Mouse (Mus musculus): ENCODE data around the gene Hck. TPM values are rescaled to one million over a fixed set of nuclear protein-coding genes. Genes with fewer than 3 reads are reported as not detected.

Hck gene
- polyA plus RNA-seq (2014; fragmentation: Nextera tagmentation; extraction: Ambion mirVana) = 1.9 and 2.5 TPM in 2 replicates

GRCm38 (mm10) chr2:153108313-153109264, at the start of gene Hck:
TSS of gene Hck (plus strand) at chr2:153108468.
- Histone ChIP-seq H3K4me3 (ENCODE audit: control insufficient read depth in 1 of 2, insufficient read depth in 1 of 2, low read depth in 1 of 2, low read length in 2 of 2) (peak within 1 kb of the TSS; percentile 36 to 46), H3K9me3 (ENCODE audit: control insufficient read depth, low read length) (no peaks in the 10 kb centered on the region), H3K9ac (ENCODE audit: low read length) (peak within 1 kb of the TSS; percentile 46; the same call in 1 of the 2 replicates), H3K27ac (replicated peaks in 1 of 2; ENCODE audit: control insufficient read depth in 1 of 2, insufficient read depth in 1 of 2, low read depth in 2 of 2, low read length in 2 of 2) (no peak within 1 kb of the TSS), H3K4me2 (ENCODE audit: low read length) (peak within 1 kb of the TSS; percentile 75), H3K4me1 (ENCODE audit: control insufficient read depth in 2 of 2, insufficient read depth in 2 of 2, low read length in 2 of 2) (peaks cover 0 to 6% of the 10 kb centered on the region in 2 experiments; a peak in 2 of 4 replicates), H3K36me3 (ENCODE audit: control insufficient read depth, insufficient read depth, low read length) (no peaks in the 10 kb centered on the region), H3K27me3 (ENCODE audit: control insufficient read depth, insufficient read depth, low read length) (peaks cover 52% of the 10 kb centered on the region)
- ATAC-seq (ENCODE audit: insufficient number of reproducible peaks, insufficient read depth, low FRiP score, low read depth) = no peak; the same call in 1 of the 2 replicates
- 3% methylated on average over 52 of the region's 52 CpGs for WGBS

DNA sequence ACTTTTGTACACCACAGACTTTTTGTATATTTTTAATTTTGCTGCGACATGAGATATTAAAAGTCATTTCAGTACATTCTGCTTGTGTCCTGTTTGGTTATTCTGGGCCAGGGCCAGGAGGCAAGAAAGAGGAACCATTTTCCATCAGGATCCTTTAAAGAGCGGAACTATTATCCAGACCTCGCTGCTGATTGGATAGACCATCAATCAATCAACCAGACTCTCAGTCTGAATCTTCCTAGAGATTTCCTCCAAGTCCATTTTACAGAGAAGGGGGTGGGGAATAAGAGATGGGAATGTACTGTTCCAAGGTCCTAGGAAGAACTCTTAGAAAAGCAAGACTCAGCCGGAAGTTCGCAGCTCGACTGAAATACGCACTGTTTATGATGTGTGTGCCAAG, 48.1 kb upstream of the Hck start:
- H3K4me3 ChIP-seq (ENCODE audit: control insufficient read depth in 1 of 2, insufficient read depth in 1 of 2, low read depth in 1 of 2, low read length in 2 of 2) = no peak overlapping the region
- no peak for ATAC-seq (ENCODE audit: insufficient number of reproducible peaks, insufficient read depth, low FRiP score, low read depth)
- H3K9ac ChIP-seq (ENCODE audit: low read length) = no peak overlapping the region
- no peak overlapping the region for H3K4me2 ChIP-seq (ENCODE audit: low read length)
- H3K27me3 ChIP-seq (ENCODE audit: control insufficient read depth, insufficient read depth, low read length) = 0 out of 2 replicates have a peak, but pooled peaks cover 7% of the 10 kb centered on the region
- WGBS = 79% methylated on average over 7 of the region's 7 CpGs
- H3K9me3 ChIP-seq (ENCODE audit: control insufficient read depth, low read length) = no peaks in the 10 kb centered on the region
- H3K27ac ChIP-seq (replicated peaks in 1 of 2; ENCODE audit: control insufficient read depth in 1 of 2, insufficient read depth in 1 of 2, low read depth in 2 of 2, low read length in 2 of 2) = no peak overlapping the region
- H3K36me3 ChIP-seq (ENCODE audit: control insufficient read depth, insufficient read depth, low read length) = no peaks in the 10 kb centered on the region
- 0 out of 4 replicates have a peak, but pooled peaks cover 0 to 2% of the 10 kb centered on the region in 2 experiments for H3K4me1 ChIP-seq (ENCODE audit: control insufficient read depth in 2 of 2, insufficient read depth in 2 of 2, low read length in 2 of 2)

DNA sequence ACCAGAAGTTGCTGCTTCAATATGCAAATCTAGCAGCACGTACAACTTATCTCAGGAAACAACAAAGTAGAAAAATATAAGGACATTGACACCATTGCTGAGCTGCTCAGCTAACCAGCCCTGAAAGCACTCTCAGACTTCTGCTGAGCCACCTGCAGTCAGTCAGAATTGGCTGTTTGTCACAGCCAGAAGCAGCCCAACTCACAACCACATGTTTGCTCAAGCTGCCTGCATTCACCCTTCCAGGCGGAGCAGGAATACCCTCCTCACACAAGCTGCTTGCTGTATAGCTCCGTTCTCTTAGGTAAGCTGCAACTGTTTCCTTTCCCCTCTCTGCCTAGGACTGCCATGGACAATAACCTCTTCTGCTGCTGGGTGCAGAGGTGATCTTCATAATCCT, 44.9 kb upstream of the Hck start:
- WGBS = 48% methylated on average over 3 of the region's 3 CpGs
- no peak for ATAC-seq (ENCODE audit: insufficient number of reproducible peaks, insufficient read depth, low FRiP score, low read depth)

GRCm38 (mm10) chr2:153064190-153064970, 43.9 kb upstream of the Hck start:
- Histone ChIP-seq H3K36me3 (ENCODE audit: control insufficient read depth, insufficient read depth, low read length) (no peaks in the 10 kb centered on the region), H3K27me3 (ENCODE audit: control insufficient read depth, insufficient read depth, low read length) (peaks cover 23% of the 10 kb centered on the region), H3K9me3 (ENCODE audit: control insufficient read depth, low read length) (no peaks in the 10 kb centered on the region), H3K9ac (ENCODE audit: low read length) (no peak overlapping the region), H3K4me2 (ENCODE audit: low read length) (no peak overlapping the region), H3K4me3 (ENCODE audit: control insufficient read depth in 1 of 2, insufficient read depth in 1 of 2, low read depth in 1 of 2, low read length in 2 of 2) (no peak overlapping the region), H3K4me1 (ENCODE audit: control insufficient read depth in 2 of 2, insufficient read depth in 2 of 2, low read length in 2 of 2) (0 out of 4 replicates have a peak, but pooled peaks cover 0 to 2% of the 10 kb centered on the region in 2 experiments), H3K27ac (replicated peaks in 1 of 2; ENCODE audit: control insufficient read depth in 1 of 2, insufficient read depth in 1 of 2, low read depth in 2 of 2, low read length in 2 of 2) (no peak overlapping the region)
- ATAC-seq (ENCODE audit: insufficient number of reproducible peaks, insufficient read depth, low FRiP score, low read depth) = no peak
- WGBS = 60% methylated on average over 9 of the region's 9 CpGs

More for the DNA sequence above, 44.9 kb upstream of the Hck start:
- H3K27ac ChIP-seq (replicated peaks in 1 of 2; ENCODE audit: control insufficient read depth in 1 of 2, insufficient read depth in 1 of 2, low read depth in 2 of 2, low read length in 2 of 2) = no peak overlapping the region
- H3K27me3 ChIP-seq (ENCODE audit: control insufficient read depth, insufficient read depth, low read length) = peaks cover 16% of the 10 kb centered on the region
- H3K4me2 ChIP-seq (ENCODE audit: low read length) = no peak overlapping the region
- H3K9ac ChIP-seq (ENCODE audit: low read length) = no peak overlapping the region
- H3K4me1 ChIP-seq (ENCODE audit: control insufficient read depth in 2 of 2, insufficient read depth in 2 of 2, low read length in 2 of 2) = 0 out of 4 replicates have a peak, but pooled peaks cover 0 to 2% of the 10 kb centered on the region in 2 experiments
- H3K4me3 ChIP-seq (ENCODE audit: control insufficient read depth in 1 of 2, insufficient read depth in 1 of 2, low read depth in 1 of 2, low read length in 2 of 2) = no peak overlapping the region
- H3K9me3 ChIP-seq (ENCODE audit: control insufficient read depth, low read length) = no peaks in the 10 kb centered on the region
- no peaks in the 10 kb centered on the region for H3K36me3 ChIP-seq (ENCODE audit: control insufficient read depth, insufficient read depth, low read length)

GRCm38 (mm10) chr2:153065747-153066508, 42.3 kb upstream of the Hck start, which contains the start of gene Ccm2l:
TSS of gene Ccm2l (plus strand) at chr2:153065955.
- Histone ChIP-seq H3K36me3 (ENCODE audit: control insufficient read depth, insufficient read depth, low read length) (no peaks in the 10 kb centered on the region), H3K27me3 (ENCODE audit: control insufficient read depth, insufficient read depth, low read length) (peaks cover 39% of the 10 kb centered on the region), H3K9ac (ENCODE audit: low read length) (peak within 1 kb of the TSS; percentile 62), H3K27ac (replicated peaks in 1 of 2; ENCODE audit: control insufficient read depth in 1 of 2, insufficient read depth in 1 of 2, low read depth in 2 of 2, low read length in 2 of 2) (peak within 1 kb of the TSS; percentile 77 to 86), H3K4me1 (ENCODE audit: control insufficient read depth in 2 of 2, insufficient read depth in 2 of 2, low read length in 2 of 2) (0 out of 4 replicates have a peak, but pooled peaks cover 0 to 2% of the 10 kb centered on the region in 2 experiments), H3K9me3 (ENCODE audit: control insufficient read depth, low read length) (no peaks in the 10 kb centered on the region), H3K4me3 (ENCODE audit: control insufficient read depth in 1 of 2, insufficient read depth in 1 of 2, low read depth in 1 of 2, low read length in 2 of 2) (peak within 1 kb of the TSS; percentile 28 to 41), H3K4me2 (ENCODE audit: low read length) (peak within 1 kb of the TSS; percentile 54)
- ATAC-seq (ENCODE audit: insufficient number of reproducible peaks, insufficient read depth, low FRiP score, low read depth) = peak; percentile 81
- 29% methylated on average over 12 of the region's 12 CpGs for WGBS

GRCm38 (mm10) chr2:153066991-153067390, 41.3 kb upstream of the Hck start:
- peak overlapping the region; percentile 54 for H3K4me2 ChIP-seq (ENCODE audit: low read length)
- ATAC-seq (ENCODE audit: insufficient number of reproducible peaks, insufficient read depth, low FRiP score, low read depth) = no peak
- no peaks in the 10 kb centered on the region for H3K9me3 ChIP-seq (ENCODE audit: control insufficient read depth, low read length)
- H3K27ac ChIP-seq (replicated peaks in 1 of 2; ENCODE audit: control insufficient read depth in 1 of 2, insufficient read depth in 1 of 2, low read depth in 2 of 2, low read length in 2 of 2) = peak overlapping the region in 1 of 2 experiments; percentile 77; a peak in 2 of 4 replicates
- H3K27me3 ChIP-seq (ENCODE audit: control insufficient read depth, insufficient read depth, low read length) = peaks cover 49% of the 10 kb centered on the region
- peaks cover 2 to 6% of the 10 kb centered on the region in 2 experiments; a peak in 1 of 4 replicates for H3K4me1 ChIP-seq (ENCODE audit: control insufficient read depth in 2 of 2, insufficient read depth in 2 of 2, low read length in 2 of 2)
- H3K36me3 ChIP-seq (ENCODE audit: control insufficient read depth, insufficient read depth, low read length) = no peaks in the 10 kb centered on the region
- WGBS = 49% methylated on average over 6 of the region's 6 CpGs
- H3K9ac ChIP-seq (ENCODE audit: low read length) = peak overlapping the region; percentile 62; the same call in 1 of the 2 replicates
- H3K4me3 ChIP-seq (ENCODE audit: control insufficient read depth in 1 of 2, insufficient read depth in 1 of 2, low read depth in 1 of 2, low read length in 2 of 2) = peak overlapping the region; percentile 28 to 41; a peak in 3 of 4 replicates

All from heart, embryonic 14.5 days (tissue).